Mouse (Mus musculus): ENCODE results near the gene Misp. TPM values are rescaled to one million over a fixed set of nuclear protein-coding genes. Genes with fewer than 3 reads are reported as not detected.
A peak's percentile ranks its signal among the peaks of the same experiment; 100 is the strongest.

Gene Misp
- 0.21 and 0.29 TPM in 2 replicates for polyA plus RNA-seq (2014; fragmentation: Nextera tagmentation; extraction: Ambion mirVana)

- WGBS = 62% methylated on average over 11 of the region's 11 CpGs
- Histone ChIP-seq H3K27ac (replicated peaks; ENCODE audit: low read depth, low read length) (no peak within 1 kb of the TSS; the same call in 1 of the 2 replicates), H3K9ac (ENCODE audit: low read length) (no peak within 1 kb of the TSS), H3K4me2 (ENCODE audit: low read depth, severe bottlenecking) (no peak within 1 kb of the TSS), H3K4me1 (ENCODE audit: control insufficient read depth, insufficient read depth, low read length) (peaks cover 6% of the 10 kb centered on the region; the same call in 1 of the 2 replicates), H3K9me3 (ENCODE audit: control insufficient read depth, low read length) (no peaks in the 10 kb centered on the region), H3K36me3 (ENCODE audit: control insufficient read depth, insufficient read depth, low read length) (peaks cover 6% of the 10 kb centered on the region; the same call in 1 of the 2 replicates), H3K4me3 (ENCODE audit: low read depth, low read length) (no peak within 1 kb of the TSS), H3K27me3 (ENCODE audit: control insufficient read depth, insufficient read depth, low read length) (no peaks in the 10 kb centered on the region)
- ATAC-seq (ENCODE audit: insufficient number of reproducible peaks, low FRiP score, low TSS enrichment, low read depth) = no peak
- DNase-seq (ENCODE audit: low spot score) = no peak
Measured at GRCm38 (mm10) chr10:79820782-79821181, at the start of gene Misp. Gene Misp (plus strand): TSS chr10:79820989.

GRCm38 (mm10) chr10:79772320-79772719 is 48.5 kb upstream of the Misp start:
- Histone ChIP-seq H3K9ac (ENCODE audit: low read length) (no peak overlapping the region), H3K9me3 (ENCODE audit: control insufficient read depth, low read length) (no peaks in the 10 kb centered on the region; the same call in 1 of the 2 replicates), H3K4me1 (ENCODE audit: control insufficient read depth, insufficient read depth, low read length) (0 out of 2 replicates have a peak, but pooled peaks cover 3% of the 10 kb centered on the region), H3K36me3 (ENCODE audit: control insufficient read depth, insufficient read depth, low read length) (no peaks in the 10 kb centered on the region), H3K4me2 (ENCODE audit: low read depth, severe bottlenecking) (no peak overlapping the region), H3K27ac (replicated peaks; ENCODE audit: low read depth, low read length) (no peak overlapping the region), H3K27me3 (ENCODE audit: control insufficient read depth, insufficient read depth, low read length) (no peaks in the 10 kb centered on the region; the same call in 1 of the 2 replicates), H3K4me3 (ENCODE audit: low read depth, low read length) (no peak overlapping the region)
- DNase-seq (ENCODE audit: low spot score) (no peak), ATAC-seq (ENCODE audit: insufficient number of reproducible peaks, low FRiP score, low TSS enrichment, low read depth) (no peak)
- 82% methylated on average over 3 of the region's 3 CpGs for WGBS

- ATAC-seq (ENCODE audit: insufficient number of reproducible peaks, low FRiP score, low TSS enrichment, low read depth) = no peak
- no peaks in the 10 kb centered on the region for H3K36me3 ChIP-seq (ENCODE audit: control insufficient read depth, insufficient read depth, low read length)
- no peak overlapping the region for H3K4me2 ChIP-seq (ENCODE audit: low read depth, severe bottlenecking)
- H3K9me3 ChIP-seq (ENCODE audit: control insufficient read depth, low read length) = no peaks in the 10 kb centered on the region; the same call in 1 of the 2 replicates
- no peak overlapping the region for H3K27ac ChIP-seq (replicated peaks; ENCODE audit: low read depth, low read length)
- no peak overlapping the region for H3K9ac ChIP-seq (ENCODE audit: low read length)
- H3K4me3 ChIP-seq (ENCODE audit: low read depth, low read length) = no peak overlapping the region
- DNase-seq (ENCODE audit: low spot score) = no peak
- 93% methylated on average over 2 of the region's 2 CpGs for WGBS
- 0 out of 2 replicates have a peak, but pooled peaks cover 4% of the 10 kb centered on the region for H3K4me1 ChIP-seq (ENCODE audit: control insufficient read depth, insufficient read depth, low read length)
- peaks cover 8% of the 10 kb centered on the region for H3K27me3 ChIP-seq (ENCODE audit: control insufficient read depth, insufficient read depth, low read length)
Measured at GRCm38 (mm10) chr10:79773208-79773607, 47.6 kb upstream of the Misp start.

GRCm38 (mm10) chr10:79774486-79775279 is 46.1 kb upstream of the Misp start:
- Histone ChIP-seq H3K4me1 (ENCODE audit: control insufficient read depth, insufficient read depth, low read length) (0 out of 2 replicates have a peak, but pooled peaks cover 4% of the 10 kb centered on the region), H3K9ac (ENCODE audit: low read length) (no peak overlapping the region), H3K27me3 (ENCODE audit: control insufficient read depth, insufficient read depth, low read length) (peaks cover 17% of the 10 kb centered on the region), H3K4me2 (ENCODE audit: low read depth, severe bottlenecking) (no peak overlapping the region), H3K36me3 (ENCODE audit: control insufficient read depth, insufficient read depth, low read length) (no peaks in the 10 kb centered on the region), H3K9me3 (ENCODE audit: control insufficient read depth, low read length) (no peaks in the 10 kb centered on the region; the same call in 1 of the 2 replicates), H3K27ac (replicated peaks; ENCODE audit: low read depth, low read length) (no peak overlapping the region), H3K4me3 (ENCODE audit: low read depth, low read length) (no peak overlapping the region)
- DNase-seq (ENCODE audit: low spot score) (no peak), ATAC-seq (ENCODE audit: insufficient number of reproducible peaks, low FRiP score, low TSS enrichment, low read depth) (no peak)
- 75% methylated on average over 5 of the region's 5 CpGs for WGBS

GRCm38 (mm10) chr10:79777103-79777531 is 43.7 kb upstream of the Misp start, which contains the start of gene Fstl3:
Gene Fstl3 (plus strand): TSS chr10:79777272.
- H3K4me3 ChIP-seq (ENCODE audit: low read depth, low read length) = peak within 1 kb of the TSS; percentile 27
- 1% methylated on average over 39 of the region's 39 CpGs for WGBS
- peaks cover 26% of the 10 kb centered on the region for H3K27me3 ChIP-seq (ENCODE audit: control insufficient read depth, insufficient read depth, low read length)
- no peaks in the 10 kb centered on the region for H3K36me3 ChIP-seq (ENCODE audit: control insufficient read depth, insufficient read depth, low read length)
- peaks cover 10% of the 10 kb centered on the region for H3K4me1 ChIP-seq (ENCODE audit: control insufficient read depth, insufficient read depth, low read length)
- no peaks in the 10 kb centered on the region; the same call in 1 of the 2 replicates for H3K9me3 ChIP-seq (ENCODE audit: control insufficient read depth, low read length)
- peak; percentile 64 for DNase-seq (ENCODE audit: low spot score)
- no peak within 1 kb of the TSS for H3K27ac ChIP-seq (replicated peaks; ENCODE audit: low read depth, low read length)
- ATAC-seq (ENCODE audit: insufficient number of reproducible peaks, low FRiP score, low TSS enrichment, low read depth) = no peak
- peak within 1 kb of the TSS; percentile 17 for H3K9ac ChIP-seq (ENCODE audit: low read length)
- peak within 1 kb of the TSS; percentile 56 for H3K4me2 ChIP-seq (ENCODE audit: low read depth, severe bottlenecking)

- WGBS = 23% methylated on average over 15 of the region's 15 CpGs
- Histone ChIP-seq H3K4me2 (ENCODE audit: low read depth, severe bottlenecking) (no peak overlapping the region), H3K27me3 (ENCODE audit: control insufficient read depth, insufficient read depth, low read length) (peaks cover 31% of the 10 kb centered on the region), H3K9ac (ENCODE audit: low read length) (no peak overlapping the region), H3K27ac (replicated peaks; ENCODE audit: low read depth, low read length) (no peak overlapping the region), H3K9me3 (ENCODE audit: control insufficient read depth, low read length) (no peaks in the 10 kb centered on the region), H3K36me3 (ENCODE audit: control insufficient read depth, insufficient read depth, low read length) (no peaks in the 10 kb centered on the region), H3K4me1 (ENCODE audit: control insufficient read depth, insufficient read depth, low read length) (peaks cover 10% of the 10 kb centered on the region), H3K4me3 (ENCODE audit: low read depth, low read length) (no peak overlapping the region)
- DNase-seq (ENCODE audit: low spot score) (peak; percentile 49), ATAC-seq (ENCODE audit: insufficient number of reproducible peaks, low FRiP score, low TSS enrichment, low read depth) (no peak)
Measured at GRCm38 (mm10) chr10:79778006-79778405, 42.8 kb upstream of the Misp start.

- Histone ChIP-seq H3K9me3 (ENCODE audit: control insufficient read depth, low read length) (no peaks in the 10 kb centered on the region), H3K27ac (replicated peaks; ENCODE audit: low read depth, low read length) (no peak overlapping the region), H3K4me3 (ENCODE audit: low read depth, low read length) (no peak overlapping the region), H3K4me1 (ENCODE audit: control insufficient read depth, insufficient read depth, low read length) (peaks cover 10% of the 10 kb centered on the region), H3K36me3 (ENCODE audit: control insufficient read depth, insufficient read depth, low read length) (no peaks in the 10 kb centered on the region), H3K4me2 (ENCODE audit: low read depth, severe bottlenecking) (no peak overlapping the region), H3K9ac (ENCODE audit: low read length) (no peak overlapping the region), H3K27me3 (ENCODE audit: control insufficient read depth, insufficient read depth, low read length) (peaks cover 32% of the 10 kb centered on the region)
- DNase-seq (ENCODE audit: low spot score) (no peak), ATAC-seq (ENCODE audit: insufficient number of reproducible peaks, low FRiP score, low TSS enrichment, low read depth) (no peak)
- 8% methylated on average over 2 of the region's 2 CpGs for WGBS
Measured at GRCm38 (mm10) chr10:79779193-79779592, 41.6 kb upstream of the Misp start.

GRCm38 (mm10) chr10:79779784-79780663 is 40.8 kb upstream of the Misp start:
- Histone ChIP-seq H3K4me2 (ENCODE audit: low read depth, severe bottlenecking) (peak overlapping the region; percentile 50), H3K4me1 (ENCODE audit: control insufficient read depth, insufficient read depth, low read length) (peaks cover 10% of the 10 kb centered on the region), H3K9ac (ENCODE audit: low read length) (no peak overlapping the region), H3K27ac (replicated peaks; ENCODE audit: low read depth, low read length) (no peak overlapping the region), H3K9me3 (ENCODE audit: control insufficient read depth, low read length) (no peaks in the 10 kb centered on the region), H3K27me3 (ENCODE audit: control insufficient read depth, insufficient read depth, low read length) (peaks cover 37% of the 10 kb centered on the region), H3K4me3 (ENCODE audit: low read depth, low read length) (peak overlapping the region; percentile 29), H3K36me3 (ENCODE audit: control insufficient read depth, insufficient read depth, low read length) (no peaks in the 10 kb centered on the region)
- DNase-seq (ENCODE audit: low spot score) = peak; percentile 97
- peak; percentile 91 for ATAC-seq (ENCODE audit: insufficient number of reproducible peaks, low FRiP score, low TSS enrichment, low read depth)
- WGBS = 3% methylated on average over 55 of the region's 55 CpGs
